Mouse (Mus musculus): ENCODE results near the gene Psors1c2. TPM values are rescaled to one million over a fixed set of nuclear protein-coding genes. Genes with fewer than 3 reads are reported as not detected.
"Not testable (repeated sequence)": the region's sequence is repeated elsewhere in the genome, so short reads cannot be mapped to it uniquely, and the experiment has no call there.

The Psors1c2 gene
- polyA plus RNA-seq, 1 experiment from 2014 or later: 1.3 TPM

DNA sequence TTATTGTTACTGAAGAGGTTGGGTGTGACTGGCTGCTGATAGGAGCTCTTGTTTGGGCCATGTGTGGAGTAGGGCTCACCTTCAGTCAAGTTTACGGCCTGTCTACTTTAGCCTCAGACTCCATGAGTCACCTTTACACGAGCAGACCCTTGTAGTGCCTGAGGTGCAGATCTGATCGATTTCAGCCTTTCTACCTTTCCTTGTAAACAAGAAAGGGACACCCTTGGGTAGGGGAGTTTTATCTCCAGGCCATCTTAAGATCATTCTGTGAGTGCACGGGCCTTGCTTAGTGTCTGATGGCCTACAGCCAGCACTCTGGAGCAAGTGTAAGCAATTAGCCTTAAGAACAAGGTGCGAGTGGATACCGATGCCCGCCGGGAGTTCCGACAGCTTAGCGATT is 26.1 kb upstream of the Psors1c2 start:
- H3K4me2 ChIP-seq: no peak overlapping the region
- no peak overlapping the region for H3K9ac ChIP-seq
- WGBS: 17% methylated on average over 10 of the region's 10 CpGs
- no peaks in the 10 kb centered on the region for H3K9me3 ChIP-seq
- H3K4me3 ChIP-seq: no peak overlapping the region
- ATAC-seq (ENCODE audit: insufficient number of reproducible peaks, low FRiP score, low TSS enrichment, low read depth): no peak
- H3K27me3 ChIP-seq: peaks cover 30% of the 10 kb centered on the region
- no peaks in the 10 kb centered on the region for H3K36me3 ChIP-seq
- H3K27ac ChIP-seq: no peak overlapping the region
- peaks cover 6% of the 10 kb centered on the region; the same call in 1 of the 2 replicates for H3K4me1 ChIP-seq

DNA sequence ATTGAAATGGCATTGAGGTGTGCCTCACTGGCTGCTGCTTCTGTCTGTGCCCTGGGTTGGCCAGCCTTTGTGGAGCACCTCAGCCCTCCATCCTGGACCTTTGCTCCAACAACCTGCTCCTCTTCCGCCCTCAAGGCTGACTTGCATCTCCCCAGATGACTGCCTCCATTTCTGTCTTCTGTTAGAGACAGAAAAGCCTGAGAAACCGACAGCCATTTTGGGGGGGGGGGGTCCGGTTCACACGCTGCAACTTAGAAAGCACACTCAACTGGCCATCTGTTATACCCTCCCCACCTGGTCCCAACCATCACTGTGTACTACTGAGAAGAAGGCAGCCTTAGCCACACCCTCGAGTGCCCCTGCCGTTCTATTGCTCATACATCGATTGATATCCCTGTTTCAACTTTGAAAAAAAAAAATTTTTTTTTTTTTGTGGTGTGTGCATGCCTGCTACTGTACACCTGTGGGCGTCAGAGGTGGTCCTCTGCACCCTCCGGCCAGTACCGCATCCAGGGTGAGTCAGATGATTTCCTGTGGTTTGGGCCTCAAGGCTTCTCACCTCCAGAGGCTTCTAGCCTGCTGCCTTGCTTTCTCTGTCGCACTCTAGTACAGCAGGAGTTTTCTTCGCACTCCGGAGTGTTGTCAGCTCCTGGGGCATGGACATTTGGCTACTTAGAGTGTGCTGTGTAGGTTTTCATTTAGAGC is 25.3 kb upstream of the Psors1c2 start:
- Histone ChIP-seq H3K9ac (no peak overlapping the region), H3K4me3 (no peak overlapping the region), H3K4me1 (peaks cover 6% of the 10 kb centered on the region; the same call in 1 of the 2 replicates), H3K27me3 (peaks cover 30% of the 10 kb centered on the region), H3K36me3 (peaks cover 4% of the 10 kb centered on the region; the same call in 1 of the 2 replicates), H3K9me3 (no peaks in the 10 kb centered on the region), H3K27ac (no peak overlapping the region), H3K4me2 (no peak overlapping the region)
- ATAC-seq (ENCODE audit: insufficient number of reproducible peaks, low FRiP score, low TSS enrichment, low read depth): no peak
- WGBS: 27% methylated on average over 13 of the region's 13 CpGs

GRCm38 (mm10) chr17:35508279-35508678 is 24.7 kb upstream of the Psors1c2 start:
- 50% methylated on average over 5 of the region's 5 CpGs for WGBS
- not testable (repeated sequence) for H3K36me3 ChIP-seq; H3K9ac ChIP-seq; H3K9me3 ChIP-seq; H3K27ac ChIP-seq; ATAC-seq (ENCODE audit: insufficient number of reproducible peaks, low FRiP score, low TSS enrichment, low read depth); H3K4me2 ChIP-seq; H3K4me3 ChIP-seq; H3K4me1 ChIP-seq
- H3K27me3 ChIP-seq: peaks cover 30% of the 10 kb centered on the region

DNA sequence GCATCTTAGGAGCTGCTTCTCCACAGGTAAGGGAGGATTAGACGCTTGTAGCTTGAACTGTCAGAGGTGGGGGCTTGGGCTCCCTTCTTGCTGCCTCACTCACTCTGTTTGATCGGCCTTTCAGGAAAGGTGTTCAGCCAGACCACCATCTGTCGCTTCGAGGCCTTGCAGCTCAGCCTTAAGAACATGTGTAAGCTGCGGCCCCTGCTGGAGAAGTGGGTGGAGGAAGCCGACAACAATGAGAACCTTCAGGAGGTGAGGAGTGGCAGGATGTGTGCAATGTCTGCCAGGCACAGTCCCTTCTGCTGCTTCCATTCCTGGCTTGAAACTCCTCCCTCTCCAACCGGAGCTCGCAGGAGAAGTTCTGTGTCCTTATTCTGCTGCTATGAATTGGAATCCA is 23.7 kb upstream of the Psors1c2 start:
- peaks cover 30% of the 10 kb centered on the region for H3K27me3 ChIP-seq
- H3K4me3 ChIP-seq: no peak overlapping the region
- H3K4me2 ChIP-seq: no peak overlapping the region
- H3K36me3 ChIP-seq: peaks cover 15% of the 10 kb centered on the region; the same call in 1 of the 2 replicates
- H3K27ac ChIP-seq: no peak overlapping the region
- ATAC-seq (ENCODE audit: insufficient number of reproducible peaks, low FRiP score, low TSS enrichment, low read depth): no peak
- no peak overlapping the region for H3K9ac ChIP-seq
- no peaks in the 10 kb centered on the region for H3K9me3 ChIP-seq
- WGBS: 29% methylated on average over 8 of the region's 8 CpGs
- peaks cover 13% of the 10 kb centered on the region for H3K4me1 ChIP-seq

- peaks cover 38% of the 10 kb centered on the region for H3K4me1 ChIP-seq
- ATAC-seq (ENCODE audit: insufficient number of reproducible peaks, low FRiP score, low TSS enrichment, low read depth): no peak
- H3K9me3 ChIP-seq: no peaks in the 10 kb centered on the region
- H3K4me2 ChIP-seq: no peak overlapping the region
- H3K36me3 ChIP-seq: peaks cover 15% of the 10 kb centered on the region; the same call in 1 of the 2 replicates
- H3K27me3 ChIP-seq: 0 out of 2 replicates have a peak, but pooled peaks cover 5% of the 10 kb centered on the region
- no peak overlapping the region for H3K9ac ChIP-seq
- H3K27ac ChIP-seq: no peak overlapping the region
- 93% methylated on average over 7 of the region's 7 CpGs for WGBS
- no peak overlapping the region for H3K4me3 ChIP-seq
These were observed 19.9 kb upstream of the Psors1c2 start for GRCm38 (mm10) chr17:35512916-35513626.

DNA sequence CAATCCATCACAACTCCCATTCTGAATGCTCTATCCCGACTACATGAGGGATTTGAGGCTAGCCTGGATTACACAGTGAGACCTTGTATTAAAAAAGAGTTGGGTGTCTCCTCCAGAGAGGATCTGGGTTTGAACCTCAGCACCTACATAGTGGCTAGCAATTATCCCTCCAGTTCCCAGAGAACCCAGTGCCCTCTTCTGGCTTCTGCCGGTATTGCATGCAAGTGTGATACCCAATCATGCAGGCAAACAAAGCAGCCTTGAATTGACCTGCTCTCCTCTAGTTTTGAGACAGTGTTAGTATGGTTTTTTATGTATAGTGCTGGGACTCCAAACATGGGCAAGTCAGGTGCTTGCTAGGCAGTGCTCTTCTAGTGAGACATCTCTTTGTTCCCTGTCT is 19.1 kb upstream of the Psors1c2 start:
- no peak for ATAC-seq (ENCODE audit: insufficient number of reproducible peaks, low FRiP score, low TSS enrichment, low read depth)
- Histone ChIP-seq H3K4me3 (no peak overlapping the region), H3K9ac (no peak overlapping the region), H3K36me3 (peaks cover 15% of the 10 kb centered on the region; the same call in 1 of the 2 replicates), H3K27ac (no peak overlapping the region), H3K4me1 (peaks cover 44% of the 10 kb centered on the region), H3K9me3 (no peaks in the 10 kb centered on the region), H3K4me2 (peak overlapping the region; percentile 85; the same call in 1 of the 2 replicates), H3K27me3 (0 out of 2 replicates have a peak, but pooled peaks cover 4% of the 10 kb centered on the region)
- WGBS: 26% methylated on average over 2 of the region's 2 CpGs

- Histone ChIP-seq H3K4me3 (peak overlapping the region; percentile 65), H3K36me3 (peaks cover 15% of the 10 kb centered on the region; the same call in 1 of the 2 replicates), H3K27ac (no peak overlapping the region), H3K4me2 (peak overlapping the region; percentile 85), H3K4me1 (peaks cover 38% of the 10 kb centered on the region), H3K9ac (0 out of 2 replicates have a peak overlapping the region, but pooled peaks have one; percentile 26), H3K27me3 (no peaks in the 10 kb centered on the region), H3K9me3 (no peaks in the 10 kb centered on the region)
- ATAC-seq (ENCODE audit: insufficient number of reproducible peaks, low FRiP score, low TSS enrichment, low read depth): no peak
- 44% methylated on average over 6 of the region's 6 CpGs for WGBS
These were observed 18.2 kb upstream of the Psors1c2 start for GRCm38 (mm10) chr17:35514756-35515155.

- no peaks in the 10 kb centered on the region for H3K27me3 ChIP-seq
- no peak for ATAC-seq (ENCODE audit: insufficient number of reproducible peaks, low FRiP score, low TSS enrichment, low read depth)
- H3K9ac ChIP-seq: peak overlapping the region; percentile 52
- H3K9me3 ChIP-seq: no peaks in the 10 kb centered on the region
- H3K27ac ChIP-seq: peak overlapping the region; percentile 43
- peak overlapping the region; percentile 85 for H3K4me2 ChIP-seq
- 5% methylated on average over 25 of the region's 25 CpGs for WGBS
- H3K4me1 ChIP-seq: peaks cover 38% of the 10 kb centered on the region
- peaks cover 21% of the 10 kb centered on the region for H3K36me3 ChIP-seq
- H3K4me3 ChIP-seq: peak overlapping the region; percentile 65
These were observed 16.9 kb upstream of the Psors1c2 start for GRCm38 (mm10) chr17:35515911-35516640.

DNA sequence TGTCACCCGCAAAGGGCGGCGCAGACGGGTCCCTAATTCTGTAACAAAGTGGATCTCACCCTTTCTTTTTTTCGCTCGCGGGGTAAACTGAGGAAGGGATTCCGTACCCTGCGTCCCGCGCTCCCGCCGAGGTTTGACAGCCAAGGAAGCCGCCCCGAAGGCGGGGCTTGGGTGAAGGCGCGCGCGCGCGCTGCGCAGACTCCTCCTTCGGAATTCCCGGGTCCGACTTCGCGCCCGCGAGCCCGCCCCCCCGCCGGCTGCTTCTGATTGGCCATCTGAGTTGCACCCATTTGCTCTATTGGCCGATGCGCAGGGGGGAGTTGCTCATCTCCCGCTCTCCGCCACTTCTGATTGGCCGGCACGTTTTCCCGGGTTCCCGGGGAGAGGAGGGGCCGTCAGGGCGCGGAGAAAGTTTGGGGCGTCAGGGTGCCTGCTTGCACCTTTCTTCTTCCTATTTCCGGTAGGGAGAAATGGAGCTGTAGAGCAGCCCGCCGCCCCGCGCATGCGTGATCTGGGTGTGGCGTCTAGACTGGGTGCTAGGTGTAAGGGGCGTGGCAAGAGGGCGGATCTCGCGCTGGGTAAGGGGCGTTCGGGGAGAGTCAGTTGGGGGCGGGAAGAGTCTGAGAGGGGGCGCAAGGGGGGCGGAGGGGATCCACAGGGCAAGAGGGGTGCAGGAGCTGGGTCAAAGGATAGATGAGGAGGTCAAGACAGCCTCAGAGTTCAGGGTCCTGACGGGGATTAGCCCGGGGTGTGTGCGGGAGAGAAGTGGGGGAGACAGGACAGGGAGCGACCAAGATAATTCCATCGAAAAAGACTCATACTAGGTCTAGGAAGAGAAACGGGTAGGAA is 16.1 kb upstream of the Psors1c2 start, which contains the start of the genes Tcf19 and Cchcr1:
Gene Tcf19, minus strand, starts transcription at position 173 of the 849 bp plus-strand sequence.
Gene Cchcr1, plus strand, starts transcription at position 449 of the 849 bp plus-strand sequence.
- Histone ChIP-seq H3K4me3 (peak within 1 kb of the TSS; percentile 65), H3K9ac (peak within 1 kb of the TSS; percentile 55), H3K4me2 (peak within 1 kb of the TSS; percentile 85), H3K36me3 (peaks cover 27% of the 10 kb centered on the region), H3K9me3 (no peaks in the 10 kb centered on the region), H3K27ac (peak within 1 kb of the TSS; percentile 70), H3K27me3 (no peaks in the 10 kb centered on the region), H3K4me1 (peaks cover 38% of the 10 kb centered on the region)
- ATAC-seq (ENCODE audit: insufficient number of reproducible peaks, low FRiP score, low TSS enrichment, low read depth): peak; percentile 93
- WGBS: under 1% methylated on average over 67 of the region's 67 CpGs

DNA sequence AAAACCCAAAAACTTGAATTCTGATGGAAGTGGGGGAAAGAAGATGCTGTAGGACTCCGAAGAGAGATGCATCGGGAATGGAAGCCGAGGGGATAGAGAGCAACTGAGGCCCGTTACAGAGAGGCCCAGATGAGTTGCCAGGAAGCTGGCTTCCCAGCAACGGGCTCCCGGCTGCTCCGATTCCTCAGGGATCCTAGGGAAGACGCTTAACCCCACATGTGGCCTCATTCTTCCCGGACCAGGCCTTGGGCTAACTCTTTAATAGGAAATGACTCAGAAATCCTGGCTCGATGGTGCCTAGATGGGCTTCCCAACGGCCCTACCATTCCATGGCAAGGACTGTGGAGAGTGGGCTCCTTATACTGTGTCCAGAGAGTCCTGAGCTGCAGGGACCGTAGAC is 15.5 kb upstream of the Psors1c2 start:
- H3K4me1 ChIP-seq: peaks cover 38% of the 10 kb centered on the region
- H3K27me3 ChIP-seq: no peaks in the 10 kb centered on the region
- H3K27ac ChIP-seq: peak overlapping the region; percentile 70
- no peak for ATAC-seq (ENCODE audit: insufficient number of reproducible peaks, low FRiP score, low TSS enrichment, low read depth)
- H3K36me3 ChIP-seq: peaks cover 28% of the 10 kb centered on the region
- peak overlapping the region; percentile 55; the same call in 1 of the 2 replicates for H3K9ac ChIP-seq
- WGBS: 3% methylated on average over 12 of the region's 12 CpGs
- no peaks in the 10 kb centered on the region for H3K9me3 ChIP-seq
- H3K4me2 ChIP-seq: peak overlapping the region; percentile 85
- H3K4me3 ChIP-seq: peak overlapping the region; percentile 65

GRCm38 (mm10) chr17:35524354-35524753 is 8.6 kb upstream of the Psors1c2 start:
- H3K4me3 ChIP-seq: no peak overlapping the region
- no peaks in the 10 kb centered on the region for H3K9me3 ChIP-seq
- no peak for ATAC-seq (ENCODE audit: insufficient number of reproducible peaks, low FRiP score, low TSS enrichment, low read depth)
- no peaks in the 10 kb centered on the region for H3K27me3 ChIP-seq
- no peak overlapping the region for H3K9ac ChIP-seq
- WGBS: 82% methylated on average over 9 of the region's 9 CpGs
- no peaks in the 10 kb centered on the region for H3K4me1 ChIP-seq
- no peak overlapping the region for H3K4me2 ChIP-seq
- peaks cover 76% of the 10 kb centered on the region for H3K36me3 ChIP-seq
- no peak overlapping the region for H3K27ac ChIP-seq

All from limb, embryonic 15.5 days (tissue).